Mouse (Mus musculus): ENCODE measurements around the gene Cacna1c.

GRCm38 (mm10) chr6:118834046-118834445 is 362.2 kb downstream of the Cacna1c start:
- TF ChIP-seq EP300 (IDR thresholded peaks at IDR 0.05; ENCODE audit: insufficient read depth, low read depth, low read length) (no peak), CTCF (IDR thresholded peaks at IDR 0.05; ENCODE audit: low read depth, low read length) (no peak)

All from ES-Bruce4 (cell line).